Mouse (Mus musculus): ENCODE measurements around the gene Tbc1d14. TPM values are rescaled to one million over a fixed set of nuclear protein-coding genes. Genes with fewer than 3 reads are reported as not detected.

Gene Tbc1d14
- total RNA-seq (2017): 14.1 and 14.8 TPM in 2 replicates

DNA sequence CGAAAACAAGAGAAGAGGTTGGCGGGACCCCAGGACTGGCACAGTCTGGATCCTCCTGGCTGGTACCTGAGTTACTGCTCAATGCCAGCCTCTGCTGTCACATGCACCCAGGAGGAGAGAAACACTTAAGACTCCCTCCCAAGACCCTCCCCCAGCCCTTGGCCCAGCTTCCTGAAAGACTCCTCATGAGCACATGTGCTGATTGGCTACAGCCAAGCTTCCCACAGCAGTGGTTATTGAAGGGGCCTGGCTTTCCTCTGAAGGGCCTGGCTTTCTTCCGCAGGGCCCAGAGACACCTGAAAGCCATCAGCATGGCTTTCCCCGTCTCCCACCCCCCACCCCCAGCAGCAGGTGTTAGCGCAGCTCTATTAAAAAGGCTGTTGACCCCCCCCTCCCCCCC lies at the start of gene Tbc1d14:
Gene Tbc1d14, minus strand, starts transcription at position 101 of the 400 bp plus-strand sequence.
- no peak for ATAC-seq (replicated peaks; ENCODE audit: low read depth, poor library complexity, severe bottlenecking)

DNA sequence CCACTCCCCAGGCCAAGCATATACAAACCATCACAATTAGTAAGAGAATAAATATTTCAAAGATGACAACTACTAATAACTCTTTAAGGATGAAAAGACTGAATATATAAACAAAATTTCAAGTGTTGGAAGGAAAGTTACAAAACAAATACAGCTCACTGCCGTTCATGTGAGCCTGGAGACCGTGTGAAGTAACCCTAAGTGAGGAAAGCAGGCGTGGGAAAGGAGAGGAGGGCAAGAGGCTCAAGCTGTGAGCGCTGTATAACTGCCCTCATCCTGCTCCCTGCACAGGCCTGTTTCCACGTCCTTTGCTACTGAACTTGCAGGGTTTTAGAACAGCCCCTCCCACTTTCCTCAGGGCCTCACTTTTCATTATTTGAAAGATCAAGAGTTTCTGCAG lies 32.5 kb upstream of the Tbc1d14 start:
- ATAC-seq (replicated peaks; ENCODE audit: low read depth, poor library complexity, severe bottlenecking): no peak

DNA sequence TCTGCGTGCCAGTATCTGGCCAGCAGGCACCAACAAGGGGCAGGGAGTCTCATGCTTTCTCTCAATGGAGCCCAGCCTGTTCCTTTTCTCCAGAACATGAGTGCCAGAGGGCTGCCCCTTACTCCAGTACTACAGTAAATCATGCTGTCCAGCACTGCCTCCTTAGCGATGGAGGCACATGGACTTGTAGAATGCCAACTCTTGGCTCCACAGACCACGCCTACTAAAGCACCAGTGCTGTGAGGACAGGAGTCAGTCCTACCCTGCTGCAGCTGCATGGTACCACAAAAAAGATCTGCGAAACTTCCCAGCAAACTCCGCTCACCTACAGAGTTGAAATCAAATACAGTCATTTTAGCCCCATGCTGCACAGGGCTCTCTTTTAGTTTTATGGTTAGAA lies 30.6 kb upstream of the Tbc1d14 start:
- no peak for ATAC-seq (replicated peaks; ENCODE audit: low read depth, poor library complexity, severe bottlenecking)

DNA sequence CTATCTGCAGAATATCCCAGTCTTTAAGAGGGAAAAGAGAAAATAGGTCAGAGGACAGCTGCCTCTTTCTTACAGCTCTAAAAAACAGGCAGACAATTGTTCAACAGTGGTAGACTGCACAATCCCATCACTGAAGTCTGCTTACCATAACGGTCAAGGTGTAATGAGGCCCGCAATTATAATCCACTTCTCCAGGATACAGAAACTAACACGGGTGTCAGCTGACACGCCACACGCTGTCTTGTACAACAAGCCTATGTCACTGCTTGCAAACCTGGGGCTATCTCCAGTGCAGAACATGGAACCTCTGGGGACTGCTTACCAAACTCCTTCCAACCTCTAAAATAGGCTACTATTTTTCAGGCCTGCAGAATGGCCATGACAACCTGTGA lies 28.0 kb upstream of the Tbc1d14 start:
- ATAC-seq (replicated peaks; ENCODE audit: low read depth, poor library complexity, severe bottlenecking): no peak

DNA sequence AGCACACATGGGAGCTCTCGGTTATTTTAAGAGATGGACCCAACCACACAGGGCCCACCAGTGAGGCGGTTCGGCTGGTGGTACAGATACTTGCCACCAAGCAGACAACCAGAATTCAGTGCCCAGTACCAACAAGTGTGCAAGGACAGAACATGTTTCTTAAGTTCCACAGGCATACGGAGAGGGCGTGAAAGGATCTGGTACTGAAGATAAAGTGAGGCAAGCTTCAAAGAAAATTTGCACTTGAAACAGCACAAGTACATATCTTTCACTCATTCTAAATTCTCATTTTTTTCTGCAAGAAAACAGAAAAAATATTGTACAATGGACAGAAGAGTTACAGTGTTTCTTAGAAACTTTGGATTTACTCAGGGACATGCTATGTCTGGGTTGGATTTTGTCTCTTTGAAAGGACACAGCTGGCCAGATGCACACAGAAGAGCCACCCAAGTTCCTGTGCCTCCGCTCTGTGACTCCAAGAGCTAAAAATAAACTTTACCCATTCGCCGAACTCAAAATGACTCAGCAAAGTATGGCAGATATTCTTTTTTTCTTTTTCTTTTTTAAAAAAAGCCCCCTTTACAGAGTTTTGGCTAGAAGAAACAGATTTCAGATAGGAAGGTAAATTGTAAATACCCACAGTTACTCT lies 27.5 kb upstream of the Tbc1d14 start:
- peak; percentile 69 for ATAC-seq (replicated peaks; ENCODE audit: low read depth, poor library complexity, severe bottlenecking)

DNA sequence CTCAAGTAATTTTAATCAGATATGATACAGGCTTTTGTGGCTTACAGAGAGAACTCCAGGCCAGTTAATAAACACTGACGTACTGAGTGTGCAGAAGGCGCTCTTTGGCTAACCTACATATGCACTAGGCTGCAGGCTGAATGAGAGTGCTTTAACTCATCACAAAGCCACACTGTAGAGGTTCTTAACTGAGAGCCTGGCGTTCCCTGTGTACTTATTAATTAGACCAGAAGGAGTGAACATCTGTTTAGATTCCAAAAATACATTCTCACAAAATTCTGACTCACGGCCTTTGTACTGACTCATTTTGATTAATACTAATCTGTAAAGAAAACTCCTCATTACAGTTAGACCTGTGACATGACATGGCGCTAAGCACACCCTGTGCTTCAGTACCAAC lies 25.8 kb upstream of the Tbc1d14 start:
- ATAC-seq (replicated peaks; ENCODE audit: low read depth, poor library complexity, severe bottlenecking): no peak

DNA sequence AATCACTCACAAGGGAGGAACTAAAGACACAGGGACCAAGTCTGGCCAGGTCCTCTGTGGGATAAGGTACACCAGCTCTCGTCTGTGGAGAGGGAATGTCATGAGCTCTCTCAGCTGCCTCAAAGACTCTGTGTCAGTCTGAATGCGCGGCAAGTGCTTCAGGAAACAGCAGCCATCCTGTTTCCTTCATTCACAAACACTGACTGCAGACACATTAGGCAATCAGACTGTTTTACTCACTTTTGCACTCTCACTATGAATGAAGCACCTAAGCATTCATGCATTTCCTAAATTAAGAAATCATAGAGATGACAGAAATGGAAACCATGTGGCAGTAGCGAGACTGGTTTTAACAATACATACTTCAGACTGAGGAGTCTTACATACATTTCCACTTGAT lies 25.3 kb upstream of the Tbc1d14 start:
- peak; percentile 33; the same call in 1 of the 2 replicates for ATAC-seq (replicated peaks; ENCODE audit: low read depth, poor library complexity, severe bottlenecking)

DNA sequence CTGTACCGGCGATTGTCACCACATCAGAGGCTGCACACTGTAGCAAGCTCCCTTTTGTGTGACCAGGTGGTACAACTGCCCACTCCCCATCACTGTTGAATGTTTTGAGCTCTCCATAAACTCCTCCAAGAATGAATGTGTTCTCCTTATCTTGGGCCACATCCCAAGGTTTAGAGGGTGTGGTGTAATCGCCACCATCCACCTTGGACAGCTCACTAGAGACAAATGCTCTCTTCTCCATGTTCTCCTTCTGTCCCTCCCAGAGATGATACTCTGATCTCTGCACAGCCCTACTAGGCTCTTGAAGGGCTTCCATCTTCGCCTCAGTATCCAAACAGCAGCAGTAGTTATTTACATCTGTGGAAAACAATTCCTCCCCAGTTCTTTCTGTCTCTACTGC lies 21.0 kb upstream of the Tbc1d14 start:
- no peak for ATAC-seq (replicated peaks; ENCODE audit: low read depth, poor library complexity, severe bottlenecking)

DNA sequence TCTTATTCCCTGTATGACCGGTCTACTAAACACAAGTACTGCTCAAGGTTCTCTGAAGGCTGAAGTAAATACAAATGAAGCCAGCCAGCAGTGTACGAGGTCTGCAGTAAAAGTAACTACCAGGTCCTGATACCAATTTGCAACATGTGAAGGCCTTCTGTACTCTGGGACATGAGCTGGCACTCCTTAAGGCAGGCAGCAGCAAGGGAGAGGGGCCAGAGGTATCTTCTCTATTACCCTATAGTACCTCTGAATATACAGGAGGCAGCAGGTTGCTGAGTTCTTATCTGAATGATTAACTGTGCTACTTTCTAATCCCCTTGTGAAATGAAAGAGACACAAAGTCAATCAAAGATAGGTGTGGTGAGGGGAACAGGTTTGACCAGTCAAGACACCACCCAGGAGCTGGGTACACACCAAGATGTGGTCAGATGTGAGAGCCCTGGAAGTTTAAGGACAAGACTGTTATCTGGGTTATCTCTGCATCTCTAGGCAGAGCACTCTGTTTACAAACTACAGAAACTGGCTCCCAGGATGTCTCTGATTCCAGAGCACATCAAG lies 15.9 kb upstream of the Tbc1d14 start:
- no peak for ATAC-seq (replicated peaks; ENCODE audit: low read depth, poor library complexity, severe bottlenecking)

DNA sequence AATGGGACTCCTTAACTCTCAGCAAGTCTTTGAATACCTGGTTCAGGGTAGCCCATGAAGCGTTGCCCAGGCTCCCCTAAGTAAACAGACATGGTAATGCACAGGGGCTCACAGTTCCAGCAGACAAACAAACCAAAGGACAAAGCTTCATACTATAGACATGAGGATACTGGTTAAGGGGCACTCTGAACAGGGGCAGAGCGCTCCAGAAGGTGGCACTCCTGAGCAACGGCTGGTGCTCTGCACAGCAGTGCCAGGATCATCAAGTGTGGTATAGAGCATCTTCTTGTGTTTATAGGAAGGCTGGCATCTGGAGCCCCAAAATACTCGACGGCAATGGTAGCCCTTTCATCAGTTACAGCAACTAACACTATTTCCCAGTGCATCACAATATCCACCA lies 10.0 kb upstream of the Tbc1d14 start:
- ATAC-seq (replicated peaks; ENCODE audit: low read depth, poor library complexity, severe bottlenecking): peak; percentile 76

DNA sequence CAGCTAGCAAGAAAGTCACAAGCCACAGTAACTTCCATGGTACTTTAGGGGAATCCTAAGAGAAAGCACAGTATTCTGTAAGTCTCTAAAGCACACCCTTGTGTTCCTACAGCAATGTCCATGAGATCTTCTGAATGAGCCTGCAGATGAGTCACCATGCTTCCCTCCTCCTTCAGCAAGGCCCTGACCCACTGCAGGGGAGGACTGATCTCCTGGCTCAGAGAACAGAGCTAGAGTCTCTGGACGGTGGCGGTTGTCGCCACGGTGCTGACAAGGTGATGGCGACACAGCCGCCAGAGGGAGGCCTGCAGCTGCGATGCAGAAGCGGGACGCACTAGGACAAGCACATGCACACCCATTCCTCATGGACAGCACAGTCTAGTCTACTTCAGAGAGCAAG lies 9.0 kb upstream of the Tbc1d14 start:
- no peak for ATAC-seq (replicated peaks; ENCODE audit: low read depth, poor library complexity, severe bottlenecking)

DNA sequence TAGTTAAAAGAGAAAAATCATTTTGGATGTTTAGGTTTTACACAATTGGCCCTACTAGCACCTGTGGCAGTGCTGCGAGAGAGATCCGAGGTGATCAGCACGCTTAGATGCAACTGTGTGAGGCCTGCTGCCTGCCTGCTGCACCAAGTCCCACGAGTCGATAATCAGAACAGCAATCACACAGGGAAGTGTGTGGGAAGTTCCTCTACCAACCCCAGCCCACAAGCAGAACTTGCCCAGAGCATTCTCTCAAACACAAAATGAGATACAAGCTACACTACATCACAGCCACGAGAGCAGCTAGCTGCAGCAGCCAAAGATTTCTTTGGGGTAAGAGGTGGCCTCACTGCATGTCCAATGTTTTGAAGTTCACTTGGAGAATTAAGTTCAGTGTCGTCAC lies 8.4 kb upstream of the Tbc1d14 start:
- no peak for ATAC-seq (replicated peaks; ENCODE audit: low read depth, poor library complexity, severe bottlenecking)

DNA sequence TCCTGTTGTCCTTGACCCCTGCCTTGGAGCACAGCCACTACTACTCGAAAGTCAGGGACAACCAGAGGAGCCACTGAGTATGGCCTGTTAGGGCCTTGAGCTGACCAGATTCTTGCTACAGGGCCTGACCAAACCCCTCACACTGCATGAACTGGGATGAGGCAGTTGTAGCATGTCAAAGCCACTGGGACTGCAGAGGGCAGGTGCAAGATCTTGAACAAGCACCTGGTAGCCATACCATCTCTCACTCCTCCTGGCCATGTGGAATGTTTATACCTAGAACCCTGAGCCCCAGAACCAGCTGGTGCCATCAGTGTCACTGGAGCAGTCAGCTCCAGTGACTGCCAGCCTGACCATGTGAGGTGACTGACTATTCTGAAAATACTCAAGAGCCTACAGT lies 5.8 kb upstream of the Tbc1d14 start:
- no peak for ATAC-seq (replicated peaks; ENCODE audit: low read depth, poor library complexity, severe bottlenecking)

DNA sequence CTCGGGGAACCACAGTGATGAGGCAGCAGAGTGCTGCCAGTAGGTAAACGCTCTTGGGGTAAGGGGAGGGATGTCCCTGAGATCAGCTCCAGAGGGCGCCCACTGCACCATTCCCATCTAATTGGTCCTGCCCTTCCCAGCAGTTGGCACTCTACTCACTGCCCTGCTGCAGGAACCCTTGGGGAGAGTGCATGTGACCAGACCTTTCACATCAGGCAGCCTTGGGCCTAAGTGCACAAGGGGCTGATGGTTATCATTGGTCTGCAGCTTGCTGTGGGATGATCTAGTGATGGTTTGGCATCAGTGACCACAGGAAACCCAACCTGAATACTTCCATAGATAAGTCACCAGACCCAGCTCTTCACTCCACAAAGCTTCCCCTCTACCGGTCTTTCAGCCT lies 4.6 kb upstream of the Tbc1d14 start:
- peak; percentile 82 for ATAC-seq (replicated peaks; ENCODE audit: low read depth, poor library complexity, severe bottlenecking)

DNA sequence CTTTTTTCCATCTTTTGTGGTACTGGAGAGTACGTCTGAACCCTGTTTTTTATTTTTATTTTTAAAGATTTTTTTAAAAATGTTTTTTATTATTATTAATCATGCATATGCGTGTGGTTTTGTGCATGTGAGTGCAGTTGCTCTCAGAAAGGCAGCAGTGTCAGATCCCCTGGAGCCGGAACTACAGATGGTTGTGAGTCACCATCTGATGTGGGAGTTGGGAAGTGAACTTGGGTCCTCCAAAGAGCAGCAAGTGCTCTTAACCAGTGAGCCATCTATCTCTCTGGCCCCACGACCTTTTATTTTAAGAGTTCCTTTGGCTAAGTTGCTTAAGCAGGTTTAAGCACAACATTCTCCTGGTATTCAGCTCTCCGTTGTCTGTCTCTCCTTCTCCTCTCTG lies 3.1 kb upstream of the Tbc1d14 start:
- ATAC-seq (replicated peaks; ENCODE audit: low read depth, poor library complexity, severe bottlenecking): no peak

DNA sequence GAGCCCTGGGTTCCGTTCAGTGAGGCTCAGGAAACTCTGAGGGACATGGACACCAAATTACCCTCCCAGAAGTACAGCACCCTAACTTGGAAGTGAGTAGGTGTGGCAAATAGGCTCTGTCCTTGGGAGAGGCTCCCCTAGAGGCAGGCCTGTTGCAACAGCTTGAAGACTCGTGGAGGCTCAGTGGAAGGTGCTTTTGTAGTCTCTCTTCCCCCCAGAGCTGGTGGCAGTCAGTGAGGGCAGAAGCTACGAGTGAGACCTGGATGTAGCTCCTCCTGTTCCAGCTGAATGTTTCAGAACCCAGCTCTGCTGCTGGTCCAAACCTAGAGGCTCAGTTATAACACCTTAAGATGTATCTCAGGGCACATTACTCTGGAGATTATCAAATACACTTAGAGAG lies 2.0 kb upstream of the Tbc1d14 start:
- 0 out of 2 replicates have a peak, but pooled peaks have one; percentile 16 for ATAC-seq (replicated peaks; ENCODE audit: low read depth, poor library complexity, severe bottlenecking)

DNA sequence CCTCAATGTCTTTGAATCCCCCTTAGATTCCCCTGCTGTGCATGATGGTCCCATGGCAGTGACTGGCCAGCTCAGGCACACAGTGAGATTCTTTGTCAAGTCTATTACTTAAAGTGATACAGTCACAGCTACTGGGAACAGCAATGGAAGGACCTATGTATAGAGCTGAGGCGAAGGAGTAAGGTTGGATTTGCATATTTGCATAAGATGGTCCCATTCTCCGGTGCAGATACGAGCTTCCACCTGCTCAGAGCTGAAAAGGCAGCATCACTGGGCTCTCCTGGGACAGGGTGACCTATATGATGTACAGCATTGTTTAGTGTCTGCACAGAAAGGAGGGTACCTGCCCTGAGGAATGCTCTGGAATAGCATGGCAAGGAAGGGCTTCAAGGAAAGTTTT lies 1.3 kb upstream of the Tbc1d14 start:
- no peak for ATAC-seq (replicated peaks; ENCODE audit: low read depth, poor library complexity, severe bottlenecking)

DNA sequence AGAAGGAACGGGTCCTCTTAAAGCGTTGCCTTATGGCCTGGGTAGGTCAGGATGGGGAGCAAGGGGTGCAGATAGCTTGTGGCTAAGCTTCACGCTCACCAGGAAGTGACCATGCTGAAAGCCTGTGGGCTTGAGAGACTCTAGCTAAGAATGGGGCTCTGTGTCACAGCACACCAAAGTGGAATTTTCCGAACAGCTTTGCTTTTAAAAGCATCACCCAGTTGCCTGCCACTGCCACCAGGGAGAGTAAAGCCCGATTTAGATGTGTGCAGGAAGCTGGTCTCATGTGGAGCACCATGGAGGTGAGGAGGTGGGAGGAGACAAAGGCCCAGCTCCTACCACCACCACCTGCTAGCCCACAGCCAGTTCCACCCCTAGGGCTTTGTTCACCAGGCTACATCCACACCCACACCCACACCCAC lies 2.6 kb downstream of the Tbc1d14 start:
- ATAC-seq (replicated peaks; ENCODE audit: low read depth, poor library complexity, severe bottlenecking): peak; percentile 72

DNA sequence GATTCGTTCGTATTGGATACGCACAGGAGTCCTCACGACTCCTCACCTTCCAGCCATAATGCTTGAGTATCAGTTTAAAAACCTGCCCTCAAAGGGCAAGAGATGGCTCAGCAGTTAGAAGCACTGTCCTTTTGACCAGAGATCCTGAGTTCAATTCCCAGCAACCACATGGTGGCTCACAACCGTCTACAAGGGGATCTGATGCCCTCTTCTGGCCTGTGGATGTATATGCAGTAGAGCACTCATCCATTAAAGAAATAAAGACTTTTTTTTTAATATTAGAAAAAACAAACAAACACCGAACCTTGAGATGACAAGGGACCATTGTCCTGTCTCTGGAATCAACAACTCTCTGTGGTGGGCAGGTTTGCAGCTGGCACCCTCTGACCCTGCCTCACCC lies 8.8 kb downstream of the Tbc1d14 start:
- ATAC-seq (replicated peaks; ENCODE audit: low read depth, poor library complexity, severe bottlenecking): no peak

DNA sequence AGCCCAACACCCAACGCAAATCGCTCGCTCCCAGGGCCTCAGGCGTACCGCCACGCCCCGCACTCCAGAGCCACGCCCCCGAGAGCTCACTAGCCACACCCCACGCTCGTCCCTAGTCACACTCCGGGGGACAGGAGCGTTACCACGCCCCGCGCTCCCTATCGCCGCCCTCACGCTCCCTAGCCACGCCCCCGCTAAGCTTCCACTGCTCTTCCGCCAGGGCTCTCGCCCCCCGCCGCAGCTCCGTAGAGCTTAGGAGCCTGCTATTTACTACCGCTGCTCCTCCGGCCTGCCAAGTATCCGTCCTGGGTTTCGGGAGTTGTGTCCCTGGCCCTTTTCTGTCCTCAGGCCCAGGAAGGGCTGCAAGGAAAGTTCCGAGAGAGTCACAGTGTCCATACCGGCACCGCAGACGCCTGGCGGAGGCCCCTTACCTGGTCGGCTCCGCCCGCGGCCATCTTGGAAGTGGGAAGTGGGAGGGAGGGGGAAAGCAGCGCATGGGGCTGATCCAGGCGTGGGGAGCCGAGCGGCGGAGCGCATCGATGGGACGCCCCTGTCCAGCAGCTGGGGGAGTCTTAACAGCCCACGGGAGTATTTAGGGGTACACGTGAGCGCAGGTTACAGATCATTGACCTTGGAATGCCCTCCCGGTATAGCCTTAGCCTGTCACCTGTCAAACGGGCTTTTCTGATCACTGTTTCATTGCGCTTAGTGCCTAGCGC lies 11.0 kb downstream of the Tbc1d14 start:
- ATAC-seq (replicated peaks; ENCODE audit: low read depth, poor library complexity, severe bottlenecking): peak; percentile 94

DNA sequence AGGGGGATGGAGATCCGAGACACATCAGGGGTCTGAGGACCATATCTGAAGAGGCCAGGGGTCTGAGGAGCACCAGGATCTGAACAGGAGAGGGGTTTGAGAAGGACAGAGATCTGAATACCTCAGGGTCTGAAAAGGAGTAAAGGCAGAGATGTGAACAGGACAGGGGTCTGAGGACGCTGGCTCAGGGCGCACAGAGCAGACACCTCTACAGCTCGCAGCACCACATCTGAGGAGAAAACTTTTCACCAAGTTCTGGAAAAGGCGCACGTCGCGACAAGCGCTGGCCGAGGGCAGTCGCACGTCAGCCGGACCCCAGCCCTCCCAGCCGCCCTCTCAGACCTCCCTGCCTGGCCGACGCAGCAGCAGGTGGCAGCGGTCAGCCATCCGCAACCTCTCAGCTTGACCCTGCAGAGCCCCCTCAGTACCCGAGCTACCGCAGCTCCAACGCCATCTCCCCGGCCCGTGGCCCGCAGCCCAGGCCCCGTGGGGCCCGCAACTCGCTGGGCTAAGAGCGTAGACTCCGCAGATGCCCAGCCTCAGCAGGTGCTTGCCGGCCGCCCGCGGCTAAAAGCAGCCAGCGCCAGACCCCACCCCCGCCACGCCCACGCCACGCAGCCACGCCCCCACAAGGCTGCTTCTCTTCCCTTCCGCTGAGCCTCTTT lies 11.7 kb downstream of the Tbc1d14 start:
- ATAC-seq (replicated peaks; ENCODE audit: low read depth, poor library complexity, severe bottlenecking): no peak

Measured in common myeloid progenitor, adult 5-6 weeks (primary cell).